Mouse (Mus musculus) ES-E14 (cell line): ENCODE measurements around the gene Dnajc4.

Experiments
- CHD2 ChIP-seq: IDR thresholded peaks from 2 replicates; pipeline ENCODE4 v1.6.1; 2014; ENCODE audit warnings: mild to moderate bottlenecking, low read depth, low read length, inconsistent platforms
- HCFC1 ChIP-seq: IDR thresholded peaks from 2 replicates; pipeline ENCODE4 v1.6.1; 2012; ENCODE audit warnings: low read length, inconsistent platforms, borderline replicate concordance; ENCODE audit not compliant: insufficient read depth
- MAFK ChIP-seq: IDR thresholded peaks from 2 replicates; pipeline ENCODE4 v1.6.1; 2014; ENCODE audit warnings: mild to moderate bottlenecking, low read depth, low read length, inconsistent platforms; ENCODE audit not compliant: insufficient read depth
- ZC3H11A ChIP-seq: IDR thresholded peaks from 2 replicates; pipeline ENCODE4 v1.6.1; 2012; ENCODE audit warnings: low read depth, mild to moderate bottlenecking, inconsistent platforms, low read length, borderline replicate concordance
- ZNF384 ChIP-seq: IDR thresholded peaks from 2 replicates; pipeline ENCODE4 v1.6.1; 2012; ENCODE audit warnings: low read depth, low read length, inconsistent platforms

- TF ChIP-seq ZNF384 (peak; percentile 99), HCFC1 (0 out of 2 replicates have a peak, but pooled peaks have one; percentile 45), MAFK (no peak), ZC3H11A (no peak), CHD2 (peak; percentile 96)
These were observed 47.7 kb upstream of the Dnajc4 start, which contains the start of gene Stip1 for GRCm38 (mm10) chr19:7039841-7040636.
